Mouse (Mus musculus): ENCODE measurements around the gene Bag5.

GRCm38 (mm10) chr12:111743981-111744423 lies 30.9 kb upstream of the Bag5 start:
- TF ChIP-seq CTCF (IDR thresholded peaks at IDR 0.05; ENCODE audit: extremely low read depth, insufficient read depth, low read length), result no peak
- TF ChIP-seq POLR2A (IDR thresholded peaks at IDR 0.05; ENCODE audit: extremely low read depth, insufficient read depth, low read length), result no peak

Data from cortical plate, adult 2 months (tissue).